Mouse (Mus musculus) heart, adult 9 months (tissue): ENCODE data around the gene Ecm1.
A peak's percentile ranks its signal among the peaks of the same experiment; 100 is the strongest.

Experiments
- DNase-seq, 2 experiments: peaks; one replicate each; pipeline ENCODE4 v3.0.0; 2022; ENCODE audit warnings: low spot score in 2 of 2

Ecm1 gene

GRCm38 (mm10) chr3:95726696-95727358, 12.5 kb downstream of the Ecm1 start:
- DNase-seq = no peak

GRCm38 (mm10) chr3:95725863-95726262, 13.5 kb downstream of the Ecm1 start:
- DNase-seq = no peak

- DNase-seq = no peak
Observed at GRCm38 (mm10) chr3:95722386-95722785, 17.0 kb downstream of the Ecm1 start.

GRCm38 (mm10) chr3:95718153-95718552, 21.2 kb downstream of the Ecm1 start:
- DNase-seq = no peak

- no peak for DNase-seq
Observed at GRCm38 (mm10) chr3:95716075-95716474, 23.3 kb downstream of the Ecm1 start.

- DNase-seq = no peak
Observed at GRCm38 (mm10) chr3:95709967-95710366, 29.4 kb downstream of the Ecm1 start.

- no peak for DNase-seq
Observed at GRCm38 (mm10) chr3:95709044-95709443, 30.3 kb downstream of the Ecm1 start.

GRCm38 (mm10) chr3:95707497-95707896, 31.9 kb downstream of the Ecm1 start:
- DNase-seq = no peak

GRCm38 (mm10) chr3:95706273-95706672, 33.1 kb downstream of the Ecm1 start:
- no peak for DNase-seq

- DNase-seq = no peak
Observed at GRCm38 (mm10) chr3:95704612-95705011, 34.8 kb downstream of the Ecm1 start.

GRCm38 (mm10) chr3:95703276-95703675, 36.1 kb downstream of the Ecm1 start:
- no peak for DNase-seq

GRCm38 (mm10) chr3:95701877-95702540, 37.4 kb downstream of the Ecm1 start:
- peak; percentile 85 to 88 for DNase-seq

- DNase-seq = no peak
Observed at GRCm38 (mm10) chr3:95701085-95701484, 38.3 kb downstream of the Ecm1 start.

GRCm38 (mm10) chr3:95700233-95700681, 39.1 kb downstream of the Ecm1 start:
- DNase-seq = no peak

- no peak for DNase-seq
Observed at GRCm38 (mm10) chr3:95698286-95698685, 41.1 kb downstream of the Ecm1 start.

- no peak for DNase-seq
Observed at GRCm38 (mm10) chr3:95696360-95696759, 43.0 kb downstream of the Ecm1 start.

- no peak for DNase-seq
Observed at GRCm38 (mm10) chr3:95695796-95696195, 43.6 kb downstream of the Ecm1 start.

GRCm38 (mm10) chr3:95694808-95695703, 44.3 kb downstream of the Ecm1 start:
- DNase-seq = no peak

- no peak for DNase-seq
Observed at GRCm38 (mm10) chr3:95693821-95694807, 45.3 kb downstream of the Ecm1 start.

GRCm38 (mm10) chr3:95692677-95693076, 46.7 kb downstream of the Ecm1 start:
- peak; percentile 67 to 78 for DNase-seq

- peak in 1 of 2 experiments; percentile 0 for DNase-seq
Observed at GRCm38 (mm10) chr3:95690552-95690951, 48.8 kb downstream of the Ecm1 start.
